Mouse (Mus musculus): ENCODE measurements at regions not wholly inside any gene's neighbourhood (a gene's known extent, or its start where the extent isn't known, plus 50 kb on each side); places are given as distances from the start of the nearest gene placed in this dataset.
A peak's percentile ranks its signal among the peaks of the same experiment; 100 is the strongest.

GRCm38 (mm10) chr14:17347286-17347685, 312.8 kb upstream of the Thrb start:
- no peak for DNase-seq (ENCODE audit: low spot score)

- no peak for DNase-seq (ENCODE audit: low spot score)
These were observed 307.6 kb upstream of the Thrb start for GRCm38 (mm10) chr14:17352324-17353037.

GRCm38 (mm10) chr14:17361910-17362309, 298.2 kb upstream of the Thrb start:
- no peak for DNase-seq (ENCODE audit: low spot score)

GRCm38 (mm10) chr14:17402751-17403479, 257.1 kb upstream of the Thrb start:
- DNase-seq (ENCODE audit: low spot score), result peak; percentile 8

GRCm38 (mm10) chr14:17405551-17406336, 254.3 kb upstream of the Thrb start:
- DNase-seq (ENCODE audit: low spot score), result peak; percentile 6

GRCm38 (mm10) chr14:17406879-17407278, 253.2 kb upstream of the Thrb start:
- DNase-seq (ENCODE audit: low spot score), result no peak

GRCm38 (mm10) chr14:17408343-17408742, 251.7 kb upstream of the Thrb start:
- no peak for DNase-seq (ENCODE audit: low spot score)

- no peak for DNase-seq (ENCODE audit: low spot score)
These were observed 251.2 kb upstream of the Thrb start for GRCm38 (mm10) chr14:17408813-17409212.

- DNase-seq (ENCODE audit: low spot score), result no peak
These were observed 250.6 kb upstream of the Thrb start for GRCm38 (mm10) chr14:17409497-17409896.

- DNase-seq (ENCODE audit: low spot score), result no peak
These were observed 249.3 kb upstream of the Thrb start for GRCm38 (mm10) chr14:17410752-17411151.

- no peak for DNase-seq (ENCODE audit: low spot score)
These were observed 248.8 kb upstream of the Thrb start for GRCm38 (mm10) chr14:17411299-17411698.

GRCm38 (mm10) chr14:17414246-17414888, 245.7 kb upstream of the Thrb start:
- no peak for DNase-seq (ENCODE audit: low spot score)

GRCm38 (mm10) chr14:17427751-17428150, 232.3 kb upstream of the Thrb start:
- no peak for DNase-seq (ENCODE audit: low spot score)

- DNase-seq (ENCODE audit: low spot score), result no peak
These were observed 230.9 kb upstream of the Thrb start for GRCm38 (mm10) chr14:17429157-17429556.

GRCm38 (mm10) chr14:17433346-17433745, 226.7 kb upstream of the Thrb start:
- DNase-seq (ENCODE audit: low spot score), result no peak

- DNase-seq (ENCODE audit: low spot score), result no peak
These were observed 202.1 kb upstream of the Thrb start for GRCm38 (mm10) chr14:17457946-17458345.

- DNase-seq (ENCODE audit: low spot score), result no peak
These were observed 181.1 kb upstream of the Thrb start for GRCm38 (mm10) chr14:17478963-17479362.

- no peak for DNase-seq (ENCODE audit: low spot score)
These were observed 175.2 kb upstream of the Thrb start for GRCm38 (mm10) chr14:17484866-17485265.

GRCm38 (mm10) chr14:17513756-17514155, 146.3 kb upstream of the Thrb start:
- no peak for DNase-seq (ENCODE audit: low spot score)

- no peak for DNase-seq (ENCODE audit: low spot score)
These were observed 137.4 kb upstream of the Thrb start for GRCm38 (mm10) chr14:17522696-17523095.

- DNase-seq (ENCODE audit: low spot score), result no peak
These were observed 136.1 kb upstream of the Thrb start for GRCm38 (mm10) chr14:17523916-17524315.

GRCm38 (mm10) chr14:17539322-17539721, 120.7 kb upstream of the Thrb start:
- DNase-seq (ENCODE audit: low spot score), result no peak
